Mouse (Mus musculus): ENCODE data around the gene Mpped2.

The Mpped2 gene

GRCm38 (mm10) chr2:106705664-106706063 lies 12.6 kb downstream of the Mpped2 start:
- DNase-seq (ENCODE audit: low spot score in 2 of 2): no peak

GRCm38 (mm10) chr2:106707136-106707535 lies 14.1 kb downstream of the Mpped2 start:
- no peak for DNase-seq (ENCODE audit: low spot score in 2 of 2)

GRCm38 (mm10) chr2:106710862-106711477 lies 17.9 kb downstream of the Mpped2 start:
- DNase-seq (ENCODE audit: low spot score in 2 of 2): no peak

- DNase-seq (ENCODE audit: low spot score in 2 of 2): no peak
Measured at GRCm38 (mm10) chr2:106711506-106711905, 18.4 kb downstream of the Mpped2 start.

- DNase-seq (ENCODE audit: low spot score in 2 of 2): no peak
Measured at GRCm38 (mm10) chr2:106713151-106713550, 20.1 kb downstream of the Mpped2 start.

GRCm38 (mm10) chr2:106715674-106716364 lies 22.8 kb downstream of the Mpped2 start:
- no peak for DNase-seq (ENCODE audit: low spot score in 2 of 2)

GRCm38 (mm10) chr2:106716365-106716717 lies 23.3 kb downstream of the Mpped2 start:
- no peak for DNase-seq (ENCODE audit: low spot score in 2 of 2)

GRCm38 (mm10) chr2:106718888-106719287 lies 25.8 kb downstream of the Mpped2 start:
- DNase-seq (ENCODE audit: low spot score in 2 of 2): no peak

- DNase-seq (ENCODE audit: low spot score in 2 of 2): no peak
Measured at GRCm38 (mm10) chr2:106719434-106719833, 26.4 kb downstream of the Mpped2 start.

- DNase-seq (ENCODE audit: low spot score in 2 of 2): no peak
Measured at GRCm38 (mm10) chr2:106720644-106721043, 27.6 kb downstream of the Mpped2 start.

GRCm38 (mm10) chr2:106722020-106722419 lies 29.0 kb downstream of the Mpped2 start:
- no peak for DNase-seq (ENCODE audit: low spot score in 2 of 2)

GRCm38 (mm10) chr2:106729951-106730564 lies 37.0 kb downstream of the Mpped2 start:
- DNase-seq (ENCODE audit: low spot score in 2 of 2): no peak

- DNase-seq (ENCODE audit: low spot score in 2 of 2): no peak
Measured at GRCm38 (mm10) chr2:106730608-106731007, 37.5 kb downstream of the Mpped2 start.

GRCm38 (mm10) chr2:106731478-106731877 lies 38.4 kb downstream of the Mpped2 start:
- no peak for DNase-seq (ENCODE audit: low spot score in 2 of 2)

- DNase-seq (ENCODE audit: low spot score in 2 of 2): no peak
Measured at GRCm38 (mm10) chr2:106732171-106732570, 39.1 kb downstream of the Mpped2 start.

- no peak for DNase-seq (ENCODE audit: low spot score in 2 of 2)
Measured at GRCm38 (mm10) chr2:106733396-106733795, 40.3 kb downstream of the Mpped2 start.

GRCm38 (mm10) chr2:106734004-106734403 lies 40.9 kb downstream of the Mpped2 start:
- no peak for DNase-seq (ENCODE audit: low spot score in 2 of 2)

GRCm38 (mm10) chr2:106735211-106735610 lies 42.1 kb downstream of the Mpped2 start:
- DNase-seq (ENCODE audit: low spot score in 2 of 2): no peak

GRCm38 (mm10) chr2:106735792-106736359 lies 42.8 kb downstream of the Mpped2 start:
- no peak for DNase-seq (ENCODE audit: low spot score in 2 of 2)

- DNase-seq (ENCODE audit: low spot score in 2 of 2): no peak
Measured at GRCm38 (mm10) chr2:106738951-106739350, 45.9 kb downstream of the Mpped2 start.

GRCm38 (mm10) chr2:106744086-106744485 lies 51.0 kb downstream of the Mpped2 start:
- no peak for DNase-seq (ENCODE audit: low spot score in 2 of 2)

- no peak for DNase-seq (ENCODE audit: low spot score in 2 of 2)
Measured at GRCm38 (mm10) chr2:106744601-106745000, 51.5 kb downstream of the Mpped2 start.

- DNase-seq (ENCODE audit: low spot score in 2 of 2): no peak
Measured at GRCm38 (mm10) chr2:106745364-106745763, 52.3 kb downstream of the Mpped2 start.

Data from natural killer cell, adult 2 months (primary cell).